Mouse (Mus musculus): Measurements from ENCODE around the gene Tedc2.

Tedc2 gene

GRCm38 (mm10) chr17:24211631-24212440, 8.8 kb downstream of the Tedc2 start:
- no peak for DNase-seq

DNA sequence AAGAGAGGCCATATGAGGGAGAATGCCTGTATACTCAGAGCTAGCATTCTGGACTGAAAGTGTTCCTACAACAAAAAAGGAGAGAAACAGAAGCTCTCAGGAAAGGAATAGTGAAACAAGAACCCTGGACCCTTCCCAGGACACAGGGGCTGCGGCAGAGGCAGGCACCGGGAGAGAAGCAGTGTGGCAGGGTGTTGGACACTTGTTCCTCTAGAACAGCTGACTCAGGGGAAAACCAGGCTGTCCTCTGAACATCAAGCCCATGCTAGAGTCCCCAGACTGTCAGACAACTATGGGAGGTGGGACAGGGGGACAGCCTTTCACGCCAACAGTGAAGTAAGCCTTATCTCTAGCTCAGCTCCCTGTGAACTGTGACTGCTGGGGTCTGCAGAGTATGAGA, 10.1 kb downstream of the Tedc2 start:
- DNase-seq, result no peak

- no peak for DNase-seq
Measured at GRCm38 (mm10) chr17:24209916-24210240, 10.8 kb downstream of the Tedc2 start.

DNA sequence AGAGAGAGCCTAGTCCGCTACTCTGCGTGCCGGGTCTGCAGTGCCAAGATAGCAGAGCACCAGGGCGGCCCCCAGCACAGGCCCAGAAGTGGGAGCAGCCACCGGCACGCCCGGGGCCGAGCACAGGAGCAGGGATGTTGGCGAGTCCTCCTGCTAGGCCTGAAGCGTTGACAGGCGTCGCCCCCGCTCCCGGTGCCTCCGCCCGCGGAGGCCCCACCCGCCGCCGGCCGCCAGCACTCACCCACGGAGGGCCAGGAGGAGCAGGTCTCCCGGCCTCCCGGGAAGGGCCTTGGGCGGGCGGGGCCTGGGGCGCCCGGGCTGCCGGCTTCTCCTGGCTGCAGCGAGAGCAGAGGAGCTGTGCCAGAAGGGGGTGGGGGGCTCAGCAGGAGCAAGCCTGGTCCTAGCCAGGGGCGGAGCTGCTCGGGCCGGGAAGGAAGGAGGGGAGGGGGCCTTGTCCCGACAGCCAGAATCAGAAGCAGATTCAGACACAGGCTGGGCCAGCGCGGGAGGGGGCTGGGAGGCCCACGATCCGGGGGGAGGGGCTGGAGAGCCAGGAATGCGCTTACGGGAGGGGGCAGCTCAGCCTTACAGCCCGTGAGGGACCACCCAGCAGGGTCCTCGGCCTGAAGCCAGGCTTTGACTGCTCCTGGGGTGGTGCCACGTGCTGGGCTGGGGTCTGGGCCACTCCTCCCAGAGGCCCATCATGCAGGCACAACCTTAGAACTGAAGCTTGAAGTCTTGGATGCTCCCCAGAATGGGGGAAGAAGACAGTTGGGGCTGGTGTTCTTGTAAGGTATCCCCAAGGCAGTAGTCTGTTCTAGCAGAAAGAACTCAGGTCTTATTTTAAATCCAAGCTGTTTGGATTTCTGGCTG, 11.4 kb downstream of the Tedc2 start, which contains the start of gene Ntn3:
TSS of gene Ntn3 (minus strand) at position 489 of the 873 bp plus-strand sequence.
- no peak for DNase-seq

GRCm38 (mm10) chr17:24208641-24209042, 12.0 kb downstream of the Tedc2 start:
- no peak for DNase-seq

- DNase-seq, result no peak
Measured at GRCm38 (mm10) chr17:24207768-24208640, 12.6 kb downstream of the Tedc2 start.

DNA sequence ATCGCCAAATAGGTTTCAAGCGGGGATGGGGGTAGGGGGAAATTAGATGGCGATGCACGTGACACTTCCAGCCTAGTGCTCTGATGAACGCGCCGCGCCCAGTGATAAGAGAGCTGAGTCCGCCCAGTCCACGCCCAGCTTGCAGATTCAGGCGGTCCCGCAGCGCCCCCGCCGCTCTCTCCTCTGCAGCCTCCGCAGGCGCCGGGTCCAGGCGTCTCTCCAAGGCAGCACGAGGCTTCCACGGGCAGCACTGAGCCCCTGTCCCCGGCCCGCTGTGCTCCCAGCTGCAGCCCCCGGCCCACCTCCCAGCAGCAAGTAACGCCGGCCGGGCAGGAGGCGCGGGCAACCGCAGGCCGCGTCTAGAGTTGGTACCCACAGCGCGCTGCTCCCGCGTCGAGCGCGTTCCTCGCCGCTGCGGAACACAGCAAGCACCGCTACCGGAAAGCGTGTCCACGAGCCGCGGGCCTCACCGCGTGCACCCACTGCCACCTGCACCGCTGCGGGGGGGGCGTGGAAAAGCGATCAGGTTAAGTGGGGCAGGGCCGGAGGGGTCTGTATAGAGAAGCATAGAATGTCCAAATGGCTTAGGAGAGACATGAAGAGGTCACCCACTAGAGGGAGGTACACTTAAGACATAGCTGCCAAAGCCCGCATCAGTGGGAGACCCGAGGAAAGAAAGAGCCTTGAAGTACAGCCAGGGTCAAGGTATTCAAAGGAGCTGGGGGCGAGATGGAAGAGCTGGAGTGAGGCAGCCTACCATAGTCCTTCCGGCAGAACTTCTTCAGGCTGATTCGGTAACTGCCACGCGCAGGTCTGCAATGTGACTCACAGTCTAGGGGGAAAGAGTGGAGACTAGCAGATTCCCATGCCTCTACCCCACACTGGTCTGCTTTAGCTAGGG, 13.9 kb downstream of the Tedc2 start:
- DNase-seq, result peak; percentile 39

- peak; percentile 37 for DNase-seq
Measured at GRCm38 (mm10) chr17:24205908-24206361, 14.7 kb downstream of the Tedc2 start.

DNA sequence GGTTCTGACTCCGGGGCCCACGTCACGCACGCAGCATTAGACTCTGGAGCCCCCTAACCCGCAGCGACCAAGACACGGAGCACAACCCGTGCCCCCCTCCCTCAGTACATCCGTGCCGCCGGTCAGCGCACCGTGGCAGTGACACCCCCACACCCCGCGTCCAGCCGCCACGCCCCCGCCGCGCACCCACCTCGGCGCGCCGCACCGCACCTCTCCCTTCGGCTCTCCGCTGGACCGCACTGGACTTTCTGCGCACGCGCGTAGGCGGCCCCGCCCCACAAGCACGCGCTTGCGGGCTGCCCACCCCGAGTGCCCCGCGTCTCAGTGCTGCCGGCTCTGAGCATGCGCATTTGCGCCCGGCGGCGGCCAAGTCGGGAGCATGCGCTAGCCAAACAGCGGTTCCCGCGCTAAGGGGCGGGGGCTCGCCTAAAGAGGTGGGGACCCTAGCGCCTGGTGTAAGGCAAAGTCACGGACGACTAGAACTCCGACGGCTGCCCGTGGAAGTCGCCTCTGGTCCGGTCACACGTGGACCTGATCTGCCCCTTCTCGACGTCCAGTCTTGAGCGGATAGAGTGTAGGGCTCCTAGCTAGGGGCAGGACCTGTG, 15.3 kb downstream of the Tedc2 start, which contains the start of gene Tbc1d24:
TSS of gene Tbc1d24 (minus strand) at position 279 of the 605 bp plus-strand sequence.
- peak; percentile 90 for DNase-seq

GRCm38 (mm10) chr17:24204846-24205245, 15.8 kb downstream of the Tedc2 start:
- DNase-seq, result no peak

- DNase-seq, result no peak
Measured at GRCm38 (mm10) chr17:24203611-24204534, 16.8 kb downstream of the Tedc2 start.

GRCm38 (mm10) chr17:24203068-24203467, 17.6 kb downstream of the Tedc2 start:
- DNase-seq, result no peak

DNA sequence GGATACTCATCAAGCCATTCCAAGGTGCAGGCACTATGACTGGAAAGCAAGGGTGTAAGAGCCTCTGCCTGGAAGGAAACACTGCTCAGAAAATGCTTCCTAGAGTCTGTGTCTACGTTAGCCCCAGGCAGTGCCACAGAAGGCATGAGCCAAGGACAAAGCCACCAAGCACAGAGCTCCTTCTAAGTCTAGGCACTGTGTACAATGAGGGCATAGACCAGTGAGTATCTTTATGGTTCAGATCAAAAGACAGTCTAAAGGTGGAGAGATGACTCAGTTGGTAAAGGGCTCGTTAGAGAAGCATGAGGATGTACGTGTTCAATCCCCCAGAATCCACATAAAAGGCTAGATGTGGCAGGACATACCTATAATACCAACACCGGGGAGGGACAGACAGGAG, 19.6 kb downstream of the Tedc2 start:
- no peak for DNase-seq

DNA sequence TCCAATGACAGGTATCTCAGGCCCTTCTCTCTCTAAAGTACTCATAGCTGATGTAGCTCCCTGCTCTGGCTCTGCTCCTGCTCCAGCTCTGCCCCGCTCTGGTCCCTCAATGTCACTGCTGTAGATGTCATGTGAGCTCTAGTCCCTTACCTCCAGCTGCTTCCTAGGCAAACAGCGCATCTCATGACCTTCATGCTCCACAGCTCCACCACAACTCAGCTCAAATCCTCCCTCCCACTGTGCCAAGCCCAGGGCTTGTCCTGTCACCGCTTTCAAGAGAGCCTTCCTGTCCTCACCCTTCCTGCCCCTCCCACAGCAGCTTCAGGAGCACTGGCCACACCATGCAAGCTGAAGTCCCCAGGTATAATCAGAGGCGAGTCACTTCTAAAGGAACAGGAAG, 20.9 kb downstream of the Tedc2 start:
- DNase-seq, result no peak

GRCm38 (mm10) chr17:24199252-24199651, 21.4 kb downstream of the Tedc2 start:
- DNase-seq, result no peak

DNA sequence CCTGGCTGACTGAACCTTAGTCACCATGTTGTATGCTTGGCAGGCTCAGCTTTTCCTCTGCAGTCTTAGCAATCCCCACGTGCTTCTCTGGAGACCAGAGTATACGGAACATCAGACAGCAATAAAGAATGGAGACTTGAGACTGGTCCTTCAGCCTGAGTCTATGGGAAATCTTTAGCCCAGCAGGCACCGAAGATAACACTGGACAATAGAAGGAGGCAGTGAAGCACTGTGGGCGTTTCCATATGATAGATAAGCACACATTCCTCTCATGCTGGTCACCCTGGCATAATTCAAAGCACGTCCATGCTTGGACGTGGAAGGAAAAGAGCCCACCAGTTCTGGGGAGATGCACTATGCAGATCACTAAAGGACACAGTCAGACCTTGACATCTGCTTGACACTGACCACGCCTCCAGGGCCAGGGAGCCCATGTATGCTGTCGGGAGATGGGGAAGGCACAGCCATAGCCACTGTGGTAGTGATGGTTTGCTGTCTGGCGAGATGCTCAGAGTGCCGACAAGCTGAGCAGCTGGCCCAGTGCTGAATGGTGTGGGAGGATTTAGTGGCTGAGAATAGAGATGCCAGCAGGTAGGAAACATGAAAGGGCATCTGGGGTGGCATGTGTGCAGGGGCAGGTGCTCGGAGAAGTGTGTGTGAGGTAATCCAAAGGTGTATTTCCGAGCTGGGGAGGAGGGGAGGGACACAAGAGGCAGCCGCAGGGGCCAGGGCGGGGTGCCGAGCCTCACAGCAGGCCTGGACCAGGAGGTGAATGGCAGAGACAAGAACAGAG, 23.4 kb downstream of the Tedc2 start:
- DNase-seq, result no peak

DNA sequence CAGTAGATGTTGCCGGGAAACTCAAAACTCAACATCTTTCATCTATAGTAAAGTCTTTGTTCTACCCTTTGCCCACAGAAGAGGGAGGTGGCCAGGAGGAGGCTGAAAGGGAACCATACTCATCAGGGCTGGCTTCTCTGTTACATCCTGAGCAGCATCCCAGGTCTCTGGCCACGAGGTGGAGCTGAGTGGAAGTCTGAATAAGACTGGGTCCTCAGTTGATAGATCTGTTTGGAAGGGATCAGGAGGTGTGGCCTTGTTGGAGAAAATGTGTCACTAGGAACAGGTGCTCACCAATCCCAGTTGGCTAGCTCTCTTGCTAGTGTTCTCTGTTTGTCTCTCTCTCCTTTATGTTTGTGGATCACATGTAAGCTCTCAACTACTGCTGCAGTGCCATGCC, 25.3 kb downstream of the Tedc2 start:
- DNase-seq, result no peak

- DNase-seq, result no peak
Measured at GRCm38 (mm10) chr17:24193769-24194168, 26.9 kb downstream of the Tedc2 start.

GRCm38 (mm10) chr17:24193268-24193667, 27.4 kb downstream of the Tedc2 start:
- no peak for DNase-seq

Data from thymus, postnatal 14 days (tissue).